Mouse (Mus musculus) lung, embryonic 14.5 days (tissue): Measurements from ENCODE around the gene Srpk2. TPM values are rescaled to one million over a fixed set of nuclear protein-coding genes. Genes with fewer than 3 reads are reported as not detected.
A peak's percentile ranks its signal among the peaks of the same experiment; 100 is the strongest.

Experiments
- ATAC-seq: fragments of 200-750 bp; cut with Nextera tagmentation; 2 replicates; pipeline ENCODE4 v1.8.0; 2017; ENCODE audit warnings: mild to moderate bottlenecking, moderate TSS enrichment, moderate library complexity; ENCODE audit not compliant: insufficient read depth
- DNase-seq: peaks from one replicate; pipeline ENCODE4 v3.0.0-alpha.2; 2015
- H3K27ac ChIP-seq: fragments of 300-500 bp; sonication (generic); 2 replicates; pipeline ENCODE4 v1.5.1; 2014; ENCODE audit warnings: low read depth, mild to moderate bottlenecking, moderate library complexity
- H3K27me3 ChIP-seq: fragments of 300-500 bp; sonication (generic); 2 replicates; pipeline ENCODE4 v1.6.1; 2014; ENCODE audit warnings: low read length, control low read depth; ENCODE audit not compliant: insufficient read depth
- H3K36me3 ChIP-seq: fragments of 300-500 bp; sonication (generic); 2 replicates; pipeline ENCODE4 v1.6.1; 2014; ENCODE audit warnings: control low read depth; ENCODE audit not compliant: insufficient read depth
- H3K4me1 ChIP-seq: fragments of 300-500 bp; sonication (generic); 2 replicates; pipeline ENCODE4 v1.6.1; 2014; ENCODE audit warnings: antibody characterized with exemption, control low read depth; ENCODE audit not compliant: insufficient read depth
- H3K4me2 ChIP-seq: fragments of 300-500 bp; sonication (generic); 2 replicates; pipeline ENCODE4 v1.6.1; 2014; ENCODE audit warnings: mild to moderate bottlenecking
- H3K4me3 ChIP-seq: fragments of 300-500 bp; sonication (generic); 2 replicates; pipeline ENCODE4 v1.5.1; 2014; ENCODE audit warnings: low read depth, low read length
- H3K9ac ChIP-seq: fragments of 300-500 bp; sonication (generic); 2 replicates; pipeline ENCODE4 v1.6.1; 2014
- H3K9me3 ChIP-seq: fragments of 300-500 bp; sonication (generic); 2 replicates; pipeline ENCODE4 v1.6.1; 2016; ENCODE audit warnings: low read depth, low read length, control low read depth
- CTCF ChIP-seq: IDR thresholded peaks from 2 replicates; pipeline ENCODE4 v1.5.1; 2016; ENCODE audit warnings: antibody characterized with exemption, low read depth
- WGBS: fragments of 180-500 bp; shearing (Covaris S2); extraction: QIAGEN DNeasy Blood & Tissue Kit; methylation state at CpG from one replicate; pipeline ENCODE4 v1.1.7; 2014; 5-methylcytosine and 5-hydroxymethylcytosine counted together
- polyA plus RNA-seq: library from polyadenylated mRNA; unstranded; fragments of >200 nt; fragmentation: Nextera tagmentation; extraction: Ambion mirVana; gene quantifications from 2 replicates; pipeline ENCODE4 v1.2.1, GENCODE M21; 2014

The Srpk2 gene
- polyA plus RNA-seq, 1 experiment from 2014 or later = 49.2 TPM

- ATAC-seq = no peak
- Histone ChIP-seq H3K9ac (no peak overlapping the region), H3K27ac (no peak overlapping the region), H3K4me1 (no peaks in the 10 kb centered on the region), H3K36me3 (peaks cover 22% of the 10 kb centered on the region), H3K4me3 (no peak overlapping the region), H3K27me3 (no peaks in the 10 kb centered on the region), H3K4me2 (no peak overlapping the region), H3K9me3 (no peaks in the 10 kb centered on the region)
- 90% methylated on average over 7 of the region's 7 CpGs for WGBS
- DNase-seq = no peak
- no peak for TF ChIP-seq CTCF
Measured at GRCm38 (mm10) chr5:23535692-23536091, 148.7 kb downstream of the Srpk2 start.

GRCm38 (mm10) chr5:23531541-23532096 is 152.8 kb downstream of the Srpk2 start:
- Histone ChIP-seq H3K9ac (no peak overlapping the region), H3K4me1 (no peaks in the 10 kb centered on the region), H3K9me3 (no peaks in the 10 kb centered on the region), H3K4me3 (no peak overlapping the region), H3K27me3 (no peaks in the 10 kb centered on the region), H3K4me2 (no peak overlapping the region), H3K36me3 (peaks cover 11% of the 10 kb centered on the region; the same call in 1 of the 2 replicates), H3K27ac (no peak overlapping the region)
- TF ChIP-seq CTCF = no peak
- DNase-seq (no peak), ATAC-seq (no peak)
- WGBS = 82% methylated on average over 7 of the region's 7 CpGs

- no peak for TF ChIP-seq CTCF
- ATAC-seq (no peak), DNase-seq (no peak)
- Histone ChIP-seq H3K4me3 (no peak overlapping the region), H3K4me1 (no peaks in the 10 kb centered on the region), H3K27me3 (no peaks in the 10 kb centered on the region), H3K36me3 (peaks cover 13% of the 10 kb centered on the region; the same call in 1 of the 2 replicates), H3K9me3 (no peaks in the 10 kb centered on the region), H3K9ac (no peak overlapping the region), H3K4me2 (no peak overlapping the region), H3K27ac (no peak overlapping the region)
- WGBS = 83% methylated on average over 6 of the region's 6 CpGs
Measured at GRCm38 (mm10) chr5:23531100-23531499, 153.3 kb downstream of the Srpk2 start.

- H3K27ac ChIP-seq = no peak overlapping the region
- H3K36me3 ChIP-seq = peaks cover 39% of the 10 kb centered on the region
Measured at GRCm38 (mm10) chr5:23524621-23525020, 159.8 kb downstream of the Srpk2 start.

GRCm38 (mm10) chr5:23523936-23524335 is 160.5 kb downstream of the Srpk2 start:
- DNase-seq = peak; percentile 24
- H3K27me3 ChIP-seq = no peaks in the 10 kb centered on the region
- no peak overlapping the region for H3K4me2 ChIP-seq
- H3K9ac ChIP-seq = no peak overlapping the region
- peaks cover 39% of the 10 kb centered on the region for H3K36me3 ChIP-seq
- ATAC-seq = no peak
- no peaks in the 10 kb centered on the region for H3K4me1 ChIP-seq
- no peak overlapping the region for H3K4me3 ChIP-seq
- WGBS = 71% methylated on average over 3 of the region's 3 CpGs
- TF ChIP-seq CTCF = no peak
- no peaks in the 10 kb centered on the region for H3K9me3 ChIP-seq
- no peak overlapping the region for H3K27ac ChIP-seq

More at GRCm38 (mm10) chr5:23524621-23525020, 159.8 kb downstream of the Srpk2 start:
- ATAC-seq = no peak
- H3K9ac ChIP-seq = no peak overlapping the region
- H3K4me3 ChIP-seq = no peak overlapping the region
- no peak overlapping the region for H3K4me2 ChIP-seq
- no peaks in the 10 kb centered on the region for H3K4me1 ChIP-seq
- no peaks in the 10 kb centered on the region for H3K9me3 ChIP-seq
- peak; percentile 21 for DNase-seq
- TF ChIP-seq CTCF = no peak
- no peaks in the 10 kb centered on the region for H3K27me3 ChIP-seq
- WGBS = 59% methylated on average over 3 of the region's 3 CpGs

- 95% methylated on average over 1 of the region's 1 CpGs for WGBS
- no peak overlapping the region for H3K4me3 ChIP-seq
- TF ChIP-seq CTCF = no peak
- no peak overlapping the region for H3K9ac ChIP-seq
- no peak for ATAC-seq
- no peak for DNase-seq
- peaks cover 40% of the 10 kb centered on the region for H3K36me3 ChIP-seq
- no peak overlapping the region for H3K4me2 ChIP-seq
- H3K4me1 ChIP-seq = no peaks in the 10 kb centered on the region
- H3K9me3 ChIP-seq = no peaks in the 10 kb centered on the region
- no peaks in the 10 kb centered on the region for H3K27me3 ChIP-seq
- no peak overlapping the region for H3K27ac ChIP-seq
Measured at GRCm38 (mm10) chr5:23521645-23522044, 162.8 kb downstream of the Srpk2 start.

GRCm38 (mm10) chr5:23519679-23520078 is 164.7 kb downstream of the Srpk2 start:
- H3K9ac ChIP-seq = no peak overlapping the region
- H3K4me3 ChIP-seq = no peak overlapping the region
- TF ChIP-seq CTCF = no peak
- peaks cover 37% of the 10 kb centered on the region for H3K36me3 ChIP-seq
- no peak for ATAC-seq
- H3K4me1 ChIP-seq = no peaks in the 10 kb centered on the region
- 93% methylated on average over 3 of the region's 3 CpGs for WGBS
- H3K27ac ChIP-seq = no peak overlapping the region
- H3K27me3 ChIP-seq = no peaks in the 10 kb centered on the region
- no peaks in the 10 kb centered on the region for H3K9me3 ChIP-seq
- no peak overlapping the region for H3K4me2 ChIP-seq
- DNase-seq = no peak

GRCm38 (mm10) chr5:23518673-23519072 is 165.7 kb downstream of the Srpk2 start:
- Histone ChIP-seq H3K4me2 (no peak overlapping the region), H3K27me3 (no peaks in the 10 kb centered on the region), H3K4me1 (no peaks in the 10 kb centered on the region), H3K9me3 (no peaks in the 10 kb centered on the region), H3K36me3 (peaks cover 37% of the 10 kb centered on the region), H3K9ac (no peak overlapping the region), H3K4me3 (no peak overlapping the region), H3K27ac (peak overlapping the region; percentile 54; the same call in 1 of the 2 replicates)
- no peak for TF ChIP-seq CTCF
- WGBS = 22% methylated on average over 3 of the region's 3 CpGs
- peak; percentile 94 for ATAC-seq
- peak; percentile 88 for DNase-seq
